Mouse (Mus musculus) limb, embryonic 14.5 days (tissue): ENCODE measurements at regions not wholly inside any gene's neighbourhood (a gene's known extent, or its start where the extent isn't known, plus 50 kb on each side); places are given as distances from the start of the nearest gene placed in this dataset.

ENCODE experiments used
- ATAC-seq: fragments of 200-750 bp; cut with Nextera tagmentation; 2 replicates; pipeline ENCODE4 v1.8.0; 2017; ENCODE audit warnings: low read depth, moderate number of reproducible peaks, moderate TSS enrichment; ENCODE audit not compliant: low FRiP score
- DNase-seq: peaks from one replicate; pipeline ENCODE4 v3.0.0-alpha.2; 2015; ENCODE audit warnings: low spot score
- H3K27ac ChIP-seq: fragments of 300-500 bp; sonication (generic); replicated peaks from 2 replicates; pipeline ENCODE4 v1.5.1; 2014; ENCODE audit warnings: low read depth, mild to moderate bottlenecking, low read length, moderate library complexity, mixed read lengths
- H3K27me3 ChIP-seq: fragments of 300-500 bp; sonication (generic); 2 replicates; pipeline ENCODE4 v1.6.1; 2014; ENCODE audit warnings: low read length, mixed read lengths; ENCODE audit not compliant: control insufficient read depth, insufficient read depth
- H3K36me3 ChIP-seq: fragments of 300-500 bp; sonication (generic); 2 replicates; pipeline ENCODE4 v1.6.1; 2014; ENCODE audit warnings: mild to moderate bottlenecking, low read length, moderate library complexity, mixed read lengths; ENCODE audit not compliant: control insufficient read depth, insufficient read depth
- H3K4me1 ChIP-seq: fragments of 300-500 bp; sonication (generic); 2 replicates; pipeline ENCODE4 v1.6.1; 2014; ENCODE audit warnings: antibody characterized with exemption, low read length, mixed read lengths; ENCODE audit not compliant: control insufficient read depth, insufficient read depth
- H3K4me2 ChIP-seq: fragments of 300-500 bp; sonication (generic); replicated peaks from 2 replicates; pipeline ENCODE4 v1.6.1; 2014; ENCODE audit warnings: low read depth, mild to moderate bottlenecking, low read length, moderate library complexity; ENCODE audit not compliant: severe bottlenecking
- H3K4me3 ChIP-seq: fragments of 300-500 bp; sonication (generic); replicated peaks from 2 replicates; pipeline ENCODE4 v1.5.1; 2014; ENCODE audit warnings: low read length
- H3K9ac ChIP-seq: fragments of 300-500 bp; sonication (generic); 2 replicates; pipeline ENCODE4 v1.6.1; 2014; ENCODE audit warnings: mild to moderate bottlenecking, low read depth, low read length, moderate library complexity; ENCODE audit not compliant: severe bottlenecking
- H3K9me3 ChIP-seq: fragments of 300-500 bp; sonication (generic); 2 replicates; pipeline ENCODE4 v1.6.1; 2016; ENCODE audit warnings: low read length; ENCODE audit not compliant: control insufficient read depth
- POLR2A ChIP-seq: fragments of 200-500 bp; IDR thresholded peaks from 2 replicates; pipeline ENCODE4 v1.8.0; 2012; ENCODE audit warnings: inconsistent platforms, mild to moderate bottlenecking, moderate library complexity, borderline replicate concordance; ENCODE audit not compliant: insufficient read depth, insufficient read length; ENCODE audit errors: extremely low read depth
- WGBS: fragments of 180-500 bp; shearing (Covaris S2); extraction: QIAGEN DNeasy Blood & Tissue Kit; methylation state at CpG from one replicate; pipeline ENCODE4 v1.1.7; 2014; 5-methylcytosine and 5-hydroxymethylcytosine counted together

GRCm38 (mm10) chr10:101486504-101486903, 194.8 kb upstream of the Mgat4c start:
- TF ChIP-seq POLR2A: no peak
- Histone ChIP-seq H3K9me3 (no peaks in the 10 kb centered on the region), H3K4me3 (no peak overlapping the region), H3K27me3 (no peaks in the 10 kb centered on the region), H3K4me1 (no peaks in the 10 kb centered on the region), H3K27ac (no peak overlapping the region), H3K4me2 (no peak overlapping the region), H3K36me3 (no peaks in the 10 kb centered on the region), H3K9ac (no peak overlapping the region)
- DNase-seq (no peak), ATAC-seq (no peak)

GRCm38 (mm10) chr10:101490418-101491055, 190.8 kb upstream of the Mgat4c start:
- H3K9me3 ChIP-seq: no peaks in the 10 kb centered on the region
- H3K36me3 ChIP-seq: no peaks in the 10 kb centered on the region
- H3K4me3 ChIP-seq: no peak overlapping the region
- no peak overlapping the region for H3K4me2 ChIP-seq
- DNase-seq (peak; percentile 40), ATAC-seq (peak; percentile 37; the same call in 1 of the 2 replicates)
- WGBS: 21% methylated on average over 1 of the region's 1 CpGs
- H3K27ac ChIP-seq: no peak overlapping the region
- no peaks in the 10 kb centered on the region for H3K27me3 ChIP-seq
- no peak for TF ChIP-seq POLR2A
- no peaks in the 10 kb centered on the region for H3K4me1 ChIP-seq
- no peak overlapping the region for H3K9ac ChIP-seq

- Histone ChIP-seq H3K9ac (no peak overlapping the region), H3K4me2 (no peak overlapping the region), H3K27me3 (no peaks in the 10 kb centered on the region), H3K9me3 (no peaks in the 10 kb centered on the region), H3K27ac (no peak overlapping the region), H3K36me3 (no peaks in the 10 kb centered on the region), H3K4me3 (no peak overlapping the region), H3K4me1 (no peaks in the 10 kb centered on the region)
- WGBS: 89% methylated on average over 3 of the region's 3 CpGs
- DNase-seq (no peak), ATAC-seq (no peak)
- TF ChIP-seq POLR2A: no peak
These were observed 166.2 kb upstream of the Mgat4c start for GRCm38 (mm10) chr10:101515087-101515486.

GRCm38 (mm10) chr10:101516930-101517329, 164.4 kb upstream of the Mgat4c start:
- ATAC-seq (no peak), DNase-seq (no peak)
- H3K4me1 ChIP-seq: no peaks in the 10 kb centered on the region
- H3K4me2 ChIP-seq: no peak overlapping the region
- H3K36me3 ChIP-seq: no peaks in the 10 kb centered on the region
- H3K27ac ChIP-seq: no peak overlapping the region
- no peak for TF ChIP-seq POLR2A
- H3K9me3 ChIP-seq: no peaks in the 10 kb centered on the region
- no peak overlapping the region for H3K9ac ChIP-seq
- H3K27me3 ChIP-seq: no peaks in the 10 kb centered on the region
- no peak overlapping the region for H3K4me3 ChIP-seq
- 82% methylated on average over 3 of the region's 3 CpGs for WGBS

- no peak overlapping the region for H3K9ac ChIP-seq
- no peaks in the 10 kb centered on the region for H3K9me3 ChIP-seq
- no peak overlapping the region for H3K4me3 ChIP-seq
- H3K36me3 ChIP-seq: no peaks in the 10 kb centered on the region
- H3K27me3 ChIP-seq: no peaks in the 10 kb centered on the region
- no peak overlapping the region for H3K4me2 ChIP-seq
- TF ChIP-seq POLR2A: no peak
- 70% methylated on average over 2 of the region's 2 CpGs for WGBS
- H3K4me1 ChIP-seq: no peaks in the 10 kb centered on the region
- no peak for ATAC-seq
- no peak overlapping the region for H3K27ac ChIP-seq
- DNase-seq: no peak
These were observed 149.0 kb upstream of the Mgat4c start for GRCm38 (mm10) chr10:101532325-101532724.

GRCm38 (mm10) chr10:101544203-101544602, 137.1 kb upstream of the Mgat4c start:
- H3K4me3 ChIP-seq: no peak overlapping the region
- H3K27me3 ChIP-seq: no peaks in the 10 kb centered on the region
- TF ChIP-seq POLR2A: no peak
- no peak overlapping the region for H3K4me2 ChIP-seq
- no peaks in the 10 kb centered on the region for H3K36me3 ChIP-seq
- WGBS: 50% methylated on average over 1 of the region's 1 CpGs
- no peaks in the 10 kb centered on the region for H3K4me1 ChIP-seq
- no peak overlapping the region for H3K9ac ChIP-seq
- H3K9me3 ChIP-seq: no peaks in the 10 kb centered on the region
- H3K27ac ChIP-seq: no peak overlapping the region
- no peak for DNase-seq
- no peak for ATAC-seq
